Mouse (Mus musculus) brain, embryonic 14.5 days (tissue): ENCODE measurements around the gene 3110082I17Rik.

ENCODE experiments used
- CTCF ChIP-seq: fragments of 200-500 bp; IDR thresholded peaks from 2 replicates; pipeline ENCODE4 v1.5.1; 2012; ENCODE audit warnings: inconsistent platforms, mild to moderate bottlenecking, moderate library complexity, borderline replicate concordance; ENCODE audit not compliant: insufficient read depth, insufficient read length; ENCODE audit errors: extremely low read depth
- POLR2A ChIP-seq: fragments of 200-500 bp; IDR thresholded peaks from 2 replicates; pipeline ENCODE4 v1.6.1; 2012; ENCODE audit warnings: mild to moderate bottlenecking, inconsistent platforms, borderline replicate concordance; ENCODE audit not compliant: poor library complexity, insufficient read depth, insufficient read length, severe bottlenecking; ENCODE audit errors: extremely low read depth

DNA sequence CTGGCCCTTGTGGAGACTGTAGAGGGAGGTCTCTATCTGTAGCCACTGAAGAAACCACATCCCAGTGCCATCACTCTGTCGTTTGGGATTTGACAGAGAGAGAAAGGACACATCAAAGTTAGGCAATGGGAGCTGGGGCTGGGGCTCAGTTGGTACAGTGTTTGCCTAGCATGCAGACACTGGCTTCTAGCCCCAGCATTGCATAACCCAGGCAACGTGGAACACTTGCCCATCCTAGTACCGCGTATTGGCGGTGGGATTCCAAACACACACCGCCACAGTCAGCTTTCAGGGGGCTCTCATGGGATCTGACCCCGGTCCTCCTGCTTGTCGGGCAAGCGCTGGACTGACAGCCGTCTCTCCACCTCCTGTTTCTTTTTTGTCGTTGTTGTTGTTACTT, 93.8 kb downstream of the 3110082I17Rik start:
- TF ChIP-seq POLR2A (no peak), CTCF (no peak)
